Comparison of ENCODE assay signal across 7 mouse cellular contexts in the genomic region with DNA sequence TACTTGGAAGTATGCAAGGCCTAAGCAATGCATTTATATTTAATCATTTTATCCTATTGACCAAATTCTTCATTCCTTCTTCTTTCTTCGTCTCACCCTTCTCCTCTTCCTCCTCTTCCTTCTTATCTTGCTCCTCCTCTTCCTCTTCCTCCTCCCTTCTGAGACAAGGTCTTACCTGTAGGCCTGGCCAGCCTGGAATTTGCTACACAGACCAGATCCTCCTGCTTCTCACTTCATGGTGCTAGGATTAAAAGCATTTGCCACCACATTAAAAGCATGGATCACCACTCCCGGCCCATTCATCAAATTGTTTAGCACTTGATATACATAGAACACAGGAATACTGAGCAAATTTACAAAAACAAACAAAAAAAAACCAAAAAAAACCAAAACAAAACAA. TPM values are rescaled to one million over a fixed set of nuclear protein-coding genes. Genes with fewer than 3 reads are reported as not detected.
DNase-seq lines count a peak whose midpoint lies in the region; ATAC-seq and TF ChIP-seq lines count a peak whose summit lies in the region.

No protein-coding gene starts in this region.

- no peak for TF ChIP-seq CTCF in thymus, adult 2 months (IDR thresholded peaks at IDR 0.05; ENCODE audit: borderline replicate concordance, control insufficient read depth, extremely low read depth, insufficient read depth, low read length, poor library complexity)

- peak overlapping the region; percentile 74 for H3K4me2 ChIP-seq in neural tube, embryonic 11.5 days (ENCODE audit: low read depth)
- H3K4me2 ChIP-seq in forebrain, embryonic 15.5 days (replicated peaks): peak overlapping the region; percentile 83
- H3K4me2 ChIP-seq in liver, embryonic 12.5 days: peak overlapping the region; percentile 86

- H3K36me3 ChIP-seq in neural tube, embryonic 11.5 days (ENCODE audit: control insufficient read depth, insufficient read depth, low read length): no peaks in the 10 kb centered on the region
- no peaks in the 10 kb centered on the region for H3K36me3 ChIP-seq in forebrain, embryonic 15.5 days
- no peaks in the 10 kb centered on the region for H3K36me3 ChIP-seq in liver, embryonic 12.5 days
- no peaks in the 10 kb centered on the region for H3K36me3 ChIP-seq in thymus, adult 2 months (ENCODE audit: control insufficient read depth, insufficient read depth, low read length)

- WGBS in neural tube, embryonic 11.5 days: 63% methylated on average over 2 of the region's 2 CpGs
- 34% methylated on average over 2 of the region's 2 CpGs for WGBS in forebrain, embryonic 15.5 days
- WGBS in liver, embryonic 12.5 days (ENCODE audit: insufficient replicate concordance): 45% methylated on average over 2 of the region's 2 CpGs
- 62% methylated on average over 2 of the region's 2 CpGs for WGBS in thymus, adult 2 months

- no peak for DNase-seq in neural tube, embryonic 11.5 days (ENCODE audit: low spot score)
- DNase-seq in neural tube, embryonic 10.5 days (ENCODE audit: extremely low spot score, low spot score): no peak
- DNase-seq in adrenal gland, adult 2 months: no peak
- DNase-seq in thymus, adult 2 months: no peak
- DNase-seq in ovary, postnatal 10 days (ENCODE audit: low spot score): no peak

- H3K9ac ChIP-seq in neural tube, embryonic 11.5 days (ENCODE audit: low read length): peak overlapping the region; percentile 91; the same call in 1 of the 2 replicates
- peak overlapping the region; percentile 75; the same call in 1 of the 2 replicates for H3K9ac ChIP-seq in forebrain, embryonic 15.5 days (replicated peaks)
- no peak overlapping the region for H3K9ac ChIP-seq in liver, embryonic 12.5 days

- no peak for ATAC-seq in neural tube, embryonic 11.5 days (ENCODE audit: insufficient read depth, low FRiP score, low TSS enrichment)
- ATAC-seq in forebrain, embryonic 15.5 days (replicated peaks): no peak
- ATAC-seq in liver, embryonic 12.5 days: no peak

- H3K27me3 ChIP-seq in neural tube, embryonic 11.5 days (ENCODE audit: control insufficient read depth, insufficient read depth, low read length): no peaks in the 10 kb centered on the region
- H3K27me3 ChIP-seq in forebrain, embryonic 15.5 days: no peaks in the 10 kb centered on the region
- peaks cover 15% of the 10 kb centered on the region for H3K27me3 ChIP-seq in liver, embryonic 12.5 days (replicated peaks)
- no peaks in the 10 kb centered on the region for H3K27me3 ChIP-seq in thymus, adult 2 months (ENCODE audit: control insufficient read depth, insufficient read depth, low read length)

- peak overlapping the region; percentile 73 for H3K4me3 ChIP-seq in neural tube, embryonic 11.5 days (ENCODE audit: low read depth, low read length)
- peak overlapping the region; percentile 83; the same call in 1 of the 2 replicates for H3K4me3 ChIP-seq in forebrain, embryonic 15.5 days
- peak overlapping the region; percentile 74 for H3K4me3 ChIP-seq in liver, embryonic 12.5 days
- H3K4me3 ChIP-seq in thymus, adult 2 months (ENCODE audit: control insufficient read depth, insufficient read depth, low read length): no peak overlapping the region

- no peak for TF ChIP-seq POLR2A in thymus, adult 2 months (IDR thresholded peaks at IDR 0.05; ENCODE audit: control insufficient read depth, extremely low read depth, insufficient read depth, low read length, poor library complexity)

- H3K4me1 ChIP-seq in neural tube, embryonic 11.5 days (ENCODE audit: control insufficient read depth, insufficient read depth, low read length): no peaks in the 10 kb centered on the region
- H3K4me1 ChIP-seq in forebrain, embryonic 15.5 days: peaks cover 16% of the 10 kb centered on the region
- peaks cover 31% of the 10 kb centered on the region for H3K4me1 ChIP-seq in liver, embryonic 12.5 days
- H3K4me1 ChIP-seq in thymus, adult 2 months (replicated peaks; ENCODE audit: control insufficient read depth, insufficient read depth, low read length): peaks cover 2% of the 10 kb centered on the region

- H3K27ac ChIP-seq in neural tube, embryonic 11.5 days (ENCODE audit: low read depth, low read length): no peak overlapping the region
- peak overlapping the region; percentile 82 for H3K27ac ChIP-seq in forebrain, embryonic 15.5 days (replicated peaks)
- H3K27ac ChIP-seq in liver, embryonic 12.5 days: no peak overlapping the region
- H3K27ac ChIP-seq in thymus, adult 2 months (ENCODE audit: control insufficient read depth, insufficient read depth, low read length): no peak overlapping the region

- H3K9me3 ChIP-seq in neural tube, embryonic 11.5 days (ENCODE audit: control insufficient read depth, low read length): no peaks in the 10 kb centered on the region
- no peaks in the 10 kb centered on the region for H3K9me3 ChIP-seq in forebrain, embryonic 15.5 days
- no peaks in the 10 kb centered on the region for H3K9me3 ChIP-seq in liver, embryonic 12.5 days (replicated peaks)

RNA-seq across cellular contexts. Expression of gene Itgav, which starts 0.9 kb away (rescaled TPM):
- 46.7 and 55.8 TPM in 2 replicates for polyA plus RNA-seq in neural tube, embryonic 11.5 days (2014; fragmentation: Nextera tagmentation; extraction: Ambion mirVana)
- polyA plus RNA-seq in forebrain, embryonic 15.5 days (2015; fragmentation: Nextera tagmentation; extraction: Ambion mirVana): 18.2 and 19.9 TPM in 2 replicates
- 22.7 and 24.5 TPM in 2 replicates for polyA plus RNA-seq in liver, embryonic 12.5 days (2016; fragmentation: Nextera tagmentation; extraction: Ambion mirVana)
- total RNA-seq in adrenal gland, adult 2 months (2021): 100 to 1,000 TPM; 127 to 133 TPM
- 196 and 209 TPM in 2 replicates for polyA plus RNA-seq in adrenal gland, adult 2 months (2012; rRNA removed)
- polyA plus RNA-seq in thymus, adult 2 months (2012; rRNA removed): 25.9 and 70.5 TPM in 2 replicates
